Mouse (Mus musculus): ENCODE measurements around the gene Pax4. TPM values are rescaled to one million over a fixed set of nuclear protein-coding genes. Genes with fewer than 3 reads are reported as not detected.
A peak's percentile ranks its signal among the peaks of the same experiment; 100 is the strongest.

Pax4 gene
- polyA plus RNA-seq, 1 experiment from 2014 or later = not detected

DNA sequence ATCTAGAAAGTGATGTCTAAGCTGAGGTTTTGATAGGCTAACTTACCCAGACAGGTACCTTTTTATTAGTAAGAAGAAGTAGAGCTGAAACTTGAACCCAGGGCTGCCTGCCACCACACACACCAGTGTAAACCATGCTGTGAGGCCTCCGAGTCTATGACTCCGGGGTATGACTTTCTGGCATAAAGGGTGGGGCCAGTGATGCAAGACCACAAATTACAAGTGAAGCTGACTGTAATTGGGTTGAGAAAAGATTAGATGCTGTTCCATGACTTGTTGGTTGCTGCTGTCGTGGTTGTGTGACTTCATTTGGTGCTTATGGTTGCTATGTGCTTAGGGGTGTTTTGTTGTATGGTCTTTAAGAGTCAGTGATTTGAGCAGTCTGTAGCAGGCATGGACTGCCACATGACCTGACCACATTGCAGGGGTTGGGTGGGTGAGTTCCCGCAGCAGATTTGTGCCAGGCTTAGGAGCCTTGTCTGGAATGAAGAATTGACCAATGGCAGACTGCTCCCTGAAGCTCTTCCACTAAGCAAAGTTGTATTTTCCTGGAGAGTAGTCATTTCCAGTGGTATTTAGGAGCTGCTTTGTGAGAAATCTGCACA, 33.7 kb upstream of the Pax4 start:
- Histone ChIP-seq H3K4me2 (ENCODE audit: low read length) (peak overlapping the region; percentile 23), H3K36me3 (ENCODE audit: control insufficient read depth, insufficient read depth, low read length) (peaks cover 13% of the 10 kb centered on the region; the same call in 1 of the 2 replicates), H3K4me1 (ENCODE audit: control insufficient read depth in 2 of 2, insufficient read depth in 2 of 2, low read length in 2 of 2) (peaks cover 23 to 70% of the 10 kb centered on the region in 2 experiments), H3K9ac (ENCODE audit: low read length) (peak overlapping the region; percentile 27; the same call in 1 of the 2 replicates), H3K9me3 (ENCODE audit: control insufficient read depth, low read length) (no peaks in the 10 kb centered on the region), H3K27me3 (ENCODE audit: control insufficient read depth, insufficient read depth, low read length) (no peaks in the 10 kb centered on the region), H3K4me3 (ENCODE audit: control insufficient read depth in 1 of 2, insufficient read depth in 1 of 2, low read depth in 1 of 2, low read length in 2 of 2) (no peak overlapping the region), H3K27ac (replicated peaks in 1 of 2; ENCODE audit: control insufficient read depth in 1 of 2, insufficient read depth in 1 of 2, low read depth in 2 of 2, low read length in 2 of 2) (no peak overlapping the region)
- WGBS = 60% methylated on average over 4 of the region's 4 CpGs
- ATAC-seq (ENCODE audit: insufficient number of reproducible peaks, insufficient read depth, low FRiP score, low read depth) = no peak

GRCm38 (mm10) chr6:28480752-28481492, 31.8 kb upstream of the Pax4 start:
- Histone ChIP-seq H3K4me1 (ENCODE audit: control insufficient read depth in 2 of 2, insufficient read depth in 2 of 2, low read length in 2 of 2) (peaks cover 15 to 53% of the 10 kb centered on the region in 2 experiments), H3K9me3 (ENCODE audit: control insufficient read depth, low read length) (no peaks in the 10 kb centered on the region), H3K4me3 (ENCODE audit: control insufficient read depth in 1 of 2, insufficient read depth in 1 of 2, low read depth in 1 of 2, low read length in 2 of 2) (peak overlapping the region; percentile 69 to 95), H3K36me3 (ENCODE audit: control insufficient read depth, insufficient read depth, low read length) (peaks cover 13% of the 10 kb centered on the region; the same call in 1 of the 2 replicates), H3K27me3 (ENCODE audit: control insufficient read depth, insufficient read depth, low read length) (no peaks in the 10 kb centered on the region), H3K27ac (replicated peaks in 1 of 2; ENCODE audit: control insufficient read depth in 1 of 2, insufficient read depth in 1 of 2, low read depth in 2 of 2, low read length in 2 of 2) (peak overlapping the region; percentile 58 to 95), H3K4me2 (ENCODE audit: low read length) (peak overlapping the region; percentile 77), H3K9ac (ENCODE audit: low read length) (peak overlapping the region; percentile 91)
- no peak for ATAC-seq (ENCODE audit: insufficient number of reproducible peaks, insufficient read depth, low FRiP score, low read depth)
- 4% methylated on average over 21 of the region's 21 CpGs for WGBS

DNA sequence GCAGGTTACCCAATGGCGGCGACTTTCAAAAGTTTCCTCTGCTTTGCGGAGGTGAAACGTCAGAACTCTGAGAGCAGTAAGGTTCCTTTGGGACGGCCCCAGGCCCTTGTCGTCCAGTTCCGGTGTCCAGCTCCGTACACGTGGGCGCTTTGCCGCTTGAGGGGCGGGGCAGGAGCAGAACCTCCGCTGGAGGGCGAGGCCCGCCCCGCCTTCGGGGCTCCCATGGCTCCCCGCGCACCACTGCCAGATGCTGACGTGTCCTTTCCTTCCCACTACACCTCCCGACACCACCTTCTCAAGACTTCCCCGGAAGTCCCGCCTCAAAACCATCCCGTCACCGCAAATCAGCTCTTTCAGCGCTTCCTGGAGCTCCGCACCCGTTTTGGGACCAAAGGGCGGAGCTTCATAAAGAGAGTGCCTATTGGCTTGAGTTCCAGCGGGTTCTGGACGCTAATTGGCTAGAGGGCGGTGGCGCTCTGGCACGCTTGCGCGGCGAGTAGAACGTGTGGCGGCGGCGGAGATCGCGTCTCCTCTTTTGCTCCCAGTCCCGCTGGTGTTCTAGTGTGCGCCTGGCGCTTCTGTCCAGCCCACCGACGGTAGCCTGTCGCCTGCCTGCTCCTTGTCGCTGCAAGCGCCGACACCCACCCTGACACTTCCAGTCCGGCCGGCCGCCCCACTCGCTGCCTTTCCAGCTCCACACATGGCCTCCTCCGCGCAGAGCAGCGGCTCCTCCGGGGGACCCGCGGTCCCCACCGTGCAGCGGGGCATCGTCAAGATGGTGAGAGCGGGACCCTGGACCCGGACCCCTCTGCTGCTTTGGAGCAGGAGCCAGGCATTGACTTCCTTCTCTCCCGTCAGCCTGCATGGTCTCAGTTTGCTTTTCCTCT, 31.0 kb upstream of the Pax4 start:
- WGBS = under 1% methylated on average over 68 of the region's 68 CpGs
- peak overlapping the region; percentile 91 for H3K9ac ChIP-seq (ENCODE audit: low read length)
- no peaks in the 10 kb centered on the region for H3K27me3 ChIP-seq (ENCODE audit: control insufficient read depth, insufficient read depth, low read length)
- peaks cover 9% of the 10 kb centered on the region; the same call in 1 of the 2 replicates for H3K36me3 ChIP-seq (ENCODE audit: control insufficient read depth, insufficient read depth, low read length)
- peak overlapping the region; percentile 92 for H3K4me2 ChIP-seq (ENCODE audit: low read length)
- H3K4me3 ChIP-seq (ENCODE audit: control insufficient read depth in 1 of 2, insufficient read depth in 1 of 2, low read depth in 1 of 2, low read length in 2 of 2) = peak overlapping the region; percentile 77 to 95
- H3K4me1 ChIP-seq (ENCODE audit: control insufficient read depth in 2 of 2, insufficient read depth in 2 of 2, low read length in 2 of 2) = peaks cover 12 to 45% of the 10 kb centered on the region in 2 experiments
- H3K27ac ChIP-seq (replicated peaks in 1 of 2; ENCODE audit: control insufficient read depth in 1 of 2, insufficient read depth in 1 of 2, low read depth in 2 of 2, low read length in 2 of 2) = peak overlapping the region; percentile 58 to 95
- peak; percentile 99 for ATAC-seq (ENCODE audit: insufficient number of reproducible peaks, insufficient read depth, low FRiP score, low read depth)
- no peaks in the 10 kb centered on the region for H3K9me3 ChIP-seq (ENCODE audit: control insufficient read depth, low read length)

DNA sequence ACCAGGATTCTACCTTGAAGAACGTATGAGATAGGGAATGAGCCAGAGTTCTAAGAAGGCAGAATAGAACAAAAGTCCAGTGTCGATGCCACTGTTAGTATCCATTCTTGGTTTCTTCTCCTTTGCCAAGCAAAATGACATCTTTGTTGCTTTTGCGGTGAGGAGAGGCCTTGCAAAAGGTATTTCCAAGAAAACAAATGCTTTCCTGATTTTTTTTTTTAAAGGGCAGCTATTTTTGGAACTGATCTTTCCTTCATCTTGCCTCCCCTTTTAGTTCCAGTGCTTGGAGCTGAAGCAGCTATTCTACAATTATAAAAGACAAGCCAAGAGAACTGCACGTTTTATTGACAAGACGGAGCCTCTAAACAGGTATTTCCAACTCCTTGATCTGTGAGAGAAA, 25.7 kb upstream of the Pax4 start, which contains the start of gene Snd1:
TSS of gene Snd1 (plus strand) at position 301 of the 400 bp plus-strand sequence.
- Histone ChIP-seq H3K9me3 (ENCODE audit: control insufficient read depth, low read length) (no peaks in the 10 kb centered on the region), H3K27me3 (ENCODE audit: control insufficient read depth, insufficient read depth, low read length) (no peaks in the 10 kb centered on the region), H3K4me1 (ENCODE audit: control insufficient read depth in 2 of 2, insufficient read depth in 2 of 2, low read length in 2 of 2) (peaks cover 0 to 6% of the 10 kb centered on the region in 2 experiments; a peak in 1 of 4 replicates), H3K27ac (replicated peaks in 1 of 2; ENCODE audit: control insufficient read depth in 1 of 2, insufficient read depth in 1 of 2, low read depth in 2 of 2, low read length in 2 of 2) (no peak within 1 kb of the TSS), H3K9ac (ENCODE audit: low read length) (no peak within 1 kb of the TSS), H3K4me3 (ENCODE audit: control insufficient read depth in 1 of 2, insufficient read depth in 1 of 2, low read depth in 1 of 2, low read length in 2 of 2) (no peak within 1 kb of the TSS), H3K36me3 (ENCODE audit: control insufficient read depth, insufficient read depth, low read length) (no peaks in the 10 kb centered on the region), H3K4me2 (ENCODE audit: low read length) (no peak within 1 kb of the TSS)
- ATAC-seq (ENCODE audit: insufficient number of reproducible peaks, insufficient read depth, low FRiP score, low read depth) = no peak
- whole genome bisulfite sequencing = 71% methylated on average over 5 of the region's 5 CpGs

GRCm38 (mm10) chr6:28474211-28474610, 25.1 kb upstream of the Pax4 start:
- H3K9ac ChIP-seq (ENCODE audit: low read length) = no peak overlapping the region
- no peak overlapping the region for H3K4me2 ChIP-seq (ENCODE audit: low read length)
- H3K27ac ChIP-seq (replicated peaks in 1 of 2; ENCODE audit: control insufficient read depth in 1 of 2, insufficient read depth in 1 of 2, low read depth in 2 of 2, low read length in 2 of 2) = no peak overlapping the region
- ATAC-seq (ENCODE audit: insufficient number of reproducible peaks, insufficient read depth, low FRiP score, low read depth) = no peak
- H3K4me3 ChIP-seq (ENCODE audit: control insufficient read depth in 1 of 2, insufficient read depth in 1 of 2, low read depth in 1 of 2, low read length in 2 of 2) = no peak overlapping the region
- no peaks in the 10 kb centered on the region for H3K36me3 ChIP-seq (ENCODE audit: control insufficient read depth, insufficient read depth, low read length)
- no peaks in the 10 kb centered on the region for H3K27me3 ChIP-seq (ENCODE audit: control insufficient read depth, insufficient read depth, low read length)
- peaks cover 0 to 3% of the 10 kb centered on the region in 2 experiments; a peak in 1 of 4 replicates for H3K4me1 ChIP-seq (ENCODE audit: control insufficient read depth in 2 of 2, insufficient read depth in 2 of 2, low read length in 2 of 2)
- no peaks in the 10 kb centered on the region for H3K9me3 ChIP-seq (ENCODE audit: control insufficient read depth, low read length)
- 83% methylated on average over 4 of the region's 4 CpGs for WGBS

DNA sequence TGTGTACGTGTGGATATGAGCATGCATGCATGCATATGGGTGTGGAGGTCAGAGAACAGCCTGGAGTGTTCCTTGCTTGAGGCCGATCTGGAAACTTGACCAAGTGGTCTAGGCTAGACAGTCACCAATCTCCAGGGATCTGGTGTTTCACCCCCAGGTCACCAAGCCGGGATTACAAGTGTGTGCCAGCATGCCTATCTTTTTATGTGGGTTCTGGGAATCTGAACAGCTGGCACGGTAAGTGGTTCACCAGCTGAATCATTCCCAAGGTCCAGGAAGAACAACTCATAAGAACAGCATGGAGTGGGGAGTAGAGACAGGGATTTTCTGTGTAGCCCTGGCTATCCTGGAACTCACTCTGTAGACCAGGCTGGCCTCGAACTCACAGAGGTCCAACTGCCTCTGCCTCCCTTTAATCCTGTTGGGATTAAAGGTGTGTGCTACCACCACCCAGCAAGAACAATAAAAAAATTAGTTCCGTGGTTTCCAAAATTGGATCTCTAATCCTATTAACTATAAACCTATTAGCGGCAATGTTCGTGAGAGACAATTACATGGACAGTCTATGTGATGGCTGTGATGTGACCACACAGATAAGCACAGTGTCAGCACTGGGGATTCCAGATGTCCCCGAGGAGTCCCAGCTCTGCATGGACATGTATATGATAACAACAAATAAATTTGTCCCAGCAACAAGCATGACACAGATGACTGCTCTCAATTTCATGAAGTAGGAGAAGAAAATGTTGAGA, 22.3 kb upstream of the Pax4 start:
- Histone ChIP-seq H3K9ac (ENCODE audit: low read length) (no peak overlapping the region), H3K4me1 (ENCODE audit: control insufficient read depth in 2 of 2, insufficient read depth in 2 of 2, low read length in 2 of 2) (no peaks in the 10 kb centered on the region), H3K4me2 (ENCODE audit: low read length) (no peak overlapping the region), H3K27me3 (ENCODE audit: control insufficient read depth, insufficient read depth, low read length) (no peaks in the 10 kb centered on the region), H3K4me3 (ENCODE audit: control insufficient read depth in 1 of 2, insufficient read depth in 1 of 2, low read depth in 1 of 2, low read length in 2 of 2) (no peak overlapping the region), H3K36me3 (ENCODE audit: control insufficient read depth, insufficient read depth, low read length) (no peaks in the 10 kb centered on the region), H3K27ac (replicated peaks in 1 of 2; ENCODE audit: control insufficient read depth in 1 of 2, insufficient read depth in 1 of 2, low read depth in 2 of 2, low read length in 2 of 2) (no peak overlapping the region), H3K9me3 (ENCODE audit: control insufficient read depth, low read length) (no peaks in the 10 kb centered on the region)
- ATAC-seq (ENCODE audit: insufficient number of reproducible peaks, insufficient read depth, low FRiP score, low read depth) = no peak
- WGBS = 79% methylated on average over 9 of the region's 9 CpGs

- no peak overlapping the region for H3K4me3 ChIP-seq (ENCODE audit: control insufficient read depth in 1 of 2, insufficient read depth in 1 of 2, low read depth in 1 of 2, low read length in 2 of 2)
- no peaks in the 10 kb centered on the region for H3K27me3 ChIP-seq (ENCODE audit: control insufficient read depth, insufficient read depth, low read length)
- no peak overlapping the region for H3K27ac ChIP-seq (replicated peaks in 1 of 2; ENCODE audit: control insufficient read depth in 1 of 2, insufficient read depth in 1 of 2, low read depth in 2 of 2, low read length in 2 of 2)
- WGBS = 73% methylated on average over 5 of the region's 5 CpGs
- no peak for ATAC-seq (ENCODE audit: insufficient number of reproducible peaks, insufficient read depth, low FRiP score, low read depth)
- no peaks in the 10 kb centered on the region for H3K4me1 ChIP-seq (ENCODE audit: control insufficient read depth in 2 of 2, insufficient read depth in 2 of 2, low read length in 2 of 2)
- H3K9me3 ChIP-seq (ENCODE audit: control insufficient read depth, low read length) = no peaks in the 10 kb centered on the region
- H3K9ac ChIP-seq (ENCODE audit: low read length) = no peak overlapping the region
- H3K4me2 ChIP-seq (ENCODE audit: low read length) = no peak overlapping the region
- no peaks in the 10 kb centered on the region for H3K36me3 ChIP-seq (ENCODE audit: control insufficient read depth, insufficient read depth, low read length)
Measured at GRCm38 (mm10) chr6:28470621-28471020, 21.5 kb upstream of the Pax4 start.
